Mouse (Mus musculus): ENCODE data around the gene Ugt1a2. TPM values are rescaled to one million over a fixed set of nuclear protein-coding genes. Genes with fewer than 3 reads are reported as not detected.

Ugt1a2 gene
- polyA plus RNA-seq, 1 experiment from 2014 or later, result 0.13 TPM

GRCm38 (mm10) chr1:88268070-88268469, 67.7 kb downstream of the Ugt1a2 start:
- Histone ChIP-seq H3K27me3 (ENCODE audit: insufficient read depth, poor library complexity, severe bottlenecking) (no peaks in the 10 kb centered on the region), H3K9me3 (peaks cover 13% of the 10 kb centered on the region; the same call in 1 of the 2 replicates), H3K4me3 (no peak overlapping the region), H3K27ac (no peak overlapping the region), H3K36me3 (peaks cover 91% of the 10 kb centered on the region), H3K4me1 (0 out of 2 replicates have a peak, but pooled peaks cover 5% of the 10 kb centered on the region)
- no peak for DNase-seq (ENCODE audit: low spot score)
- 83% methylated on average over 6 of the region's 6 CpGs for WGBS

Other genes with a start within 250 kb of the Ugt1a2 start
- gene Usp40, start 192.1 kb upstream of the Ugt1a2 start, polyA plus RNA-seq (2016; fragmentation: Nextera tagmentation; extraction: Ambion mirVana), result 33.5 and 34.5 TPM in 2 replicates
- gene Ugt1a10, start 145.2 kb upstream of the Ugt1a2 start, polyA plus RNA-seq (2016; fragmentation: Nextera tagmentation; extraction: Ambion mirVana), result not detected in 2 replicates
- not detected in 2 replicates for gene Ugt1a9, start 129.8 kb upstream of the Ugt1a2 start, polyA plus RNA-seq (2016; fragmentation: Nextera tagmentation; extraction: Ambion mirVana)
- gene Ugt1a8, start 112.8 kb upstream of the Ugt1a2 start, polyA plus RNA-seq (2016; fragmentation: Nextera tagmentation; extraction: Ambion mirVana), result not detected in 2 replicates
- 0.30 and 0.79 TPM in 2 replicates for gene Ugt1a7c, start 105.5 kb upstream of the Ugt1a2 start, polyA plus RNA-seq (2016; fragmentation: Nextera tagmentation; extraction: Ambion mirVana)
- not detected in 2 replicates for gene Ugt1a6b, start 97.3 kb upstream of the Ugt1a2 start, polyA plus RNA-seq (2016; fragmentation: Nextera tagmentation; extraction: Ambion mirVana)
- not detected in 2 replicates for gene Ugt1a6a, start 65.8 kb upstream of the Ugt1a2 start, polyA plus RNA-seq (2016; fragmentation: Nextera tagmentation; extraction: Ambion mirVana)
- gene Ugt1a5, start 34.6 kb upstream of the Ugt1a2 start, polyA plus RNA-seq (2016; fragmentation: Nextera tagmentation; extraction: Ambion mirVana), result not detected in 2 replicates
- 8.1 and 9.9 TPM in 2 replicates for gene Dnajb3, start 5.2 kb downstream of the Ugt1a2 start, polyA plus RNA-seq (2016; fragmentation: Nextera tagmentation; extraction: Ambion mirVana)
- not detected in 2 replicates for gene Ugt1a1, start 11.4 kb downstream of the Ugt1a2 start, polyA plus RNA-seq (2016; fragmentation: Nextera tagmentation; extraction: Ambion mirVana)
- 0.58 and 0.82 TPM in 2 replicates for gene Mroh2a, start 26.4 kb downstream of the Ugt1a2 start, polyA plus RNA-seq (2016; fragmentation: Nextera tagmentation; extraction: Ambion mirVana)
- gene Hjurp, start 77.0 kb downstream of the Ugt1a2 start, polyA plus RNA-seq (2016; fragmentation: Nextera tagmentation; extraction: Ambion mirVana), result 143 and 155 TPM in 2 replicates
- gene Trpm8, start 77.1 kb downstream of the Ugt1a2 start, polyA plus RNA-seq (2016; fragmentation: Nextera tagmentation; extraction: Ambion mirVana), result 0.11 and 0.15 TPM in 2 replicates
- gene Spp2, start 206.4 kb downstream of the Ugt1a2 start, polyA plus RNA-seq (2016; fragmentation: Nextera tagmentation; extraction: Ambion mirVana), result 0.28 and 7.4 TPM in 2 replicates